In the genomic region with DNA sequence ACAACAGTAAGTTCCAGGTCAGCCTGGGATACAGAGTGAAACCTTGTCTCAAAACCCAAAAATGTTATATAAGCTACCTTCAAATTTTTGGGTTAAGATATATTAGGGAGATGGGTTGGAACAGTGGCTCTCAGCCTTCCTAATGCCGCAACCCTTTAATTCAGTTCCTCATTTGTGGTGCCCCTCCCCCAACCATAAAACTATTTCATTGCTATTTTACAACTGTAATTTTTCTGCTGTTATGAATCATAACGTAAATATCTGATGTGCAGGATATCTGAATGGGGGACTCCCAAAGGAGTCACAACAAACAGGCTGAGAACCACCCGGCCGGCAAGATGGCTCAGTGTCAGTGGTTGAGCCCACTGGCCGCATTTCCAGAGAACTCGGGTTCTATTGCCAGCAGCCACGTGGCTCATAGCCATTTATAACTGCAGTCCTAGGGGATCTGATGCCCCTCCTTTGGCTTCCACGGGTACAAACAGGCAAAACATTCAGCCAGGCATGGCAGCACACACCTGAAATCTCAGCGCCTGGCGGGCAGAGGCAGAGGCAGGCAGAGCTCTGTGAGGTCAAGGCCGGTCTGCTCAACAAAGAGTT, we compare ENCODE assay signal across 12 mouse cellular contexts. TPM values are rescaled to one million over a fixed set of nuclear protein-coding genes. Genes with fewer than 3 reads are reported as not detected.
DNase-seq lines count a peak whose midpoint lies in the region; ATAC-seq and TF ChIP-seq lines count a peak whose summit lies in the region.
"Had no signal": no experiment of that assay in that cellular context is flagged by ENCODE, and none has a peak within 500 bp of the region (broad histone marks: within the 10 kb centered on the region; RNA-seq: fewer than 3 reads in every experiment).

No protein-coding gene starts in this region.

- peak; percentile 32 for DNase-seq in adrenal gland, postnatal 14 days
- DNase-seq in adrenal gland, adult 18-20 months (ENCODE audit: low spot score in 2 of 2) = no peak
- peak; percentile 31 for DNase-seq in kidney, postnatal 0 days (ENCODE audit: low spot score)
- no peak for DNase-seq in kidney, postnatal 10 days
- DNase-seq in Muller cell, postnatal 12 days (ENCODE audit: inconsistent ontology term) = peak; percentile 20
- DNase-seq in thymus, postnatal 10 days (ENCODE audit: low spot score in 2 of 2) = no peak
- no peak for DNase-seq in hindbrain, postnatal 0 days (ENCODE audit: low spot score)
- DNase-seq: gastrocnemius, postnatal 25 days; thymus, postnatal 25 days had no signal

- no peak overlapping the region for H3K4me3 ChIP-seq in kidney, postnatal 0 days (replicated peaks; ENCODE audit: low read depth, low read length)
- H3K4me3 ChIP-seq in macrophage (ENCODE audit: inconsistent target) = peak overlapping the region; percentile 4; the same call in 1 of the 2 replicates
- no peak overlapping the region for H3K4me3 ChIP-seq in hindbrain, postnatal 0 days (ENCODE audit: low read length)
- H3K4me3 ChIP-seq: embryonic facial prominence, embryonic 12.5 days had no signal

- no peaks in the 10 kb centered on the region for H3K4me1 ChIP-seq in kidney, postnatal 0 days (replicated peaks; ENCODE audit: insufficient read depth, low read length)
- H3K4me1 ChIP-seq in hindbrain, postnatal 0 days (ENCODE audit: insufficient read depth, low read length) = no peaks in the 10 kb centered on the region

- H3K36me3 ChIP-seq in kidney, postnatal 0 days (ENCODE audit: insufficient read depth, low read length) = no peaks in the 10 kb centered on the region
- no peaks in the 10 kb centered on the region for H3K36me3 ChIP-seq in macrophage (ENCODE audit: inconsistent target)
- H3K36me3 ChIP-seq in hindbrain, postnatal 0 days (ENCODE audit: insufficient read depth, low read length) = no peaks in the 10 kb centered on the region
- H3K36me3 ChIP-seq: embryonic facial prominence, embryonic 12.5 days had no signal

- WGBS in kidney, postnatal 0 days = 67% methylated on average over 11 of the region's 11 CpGs
- 33% methylated on average over 11 of the region's 11 CpGs for WGBS in macrophage (ENCODE audit: missing documents)
- 64% methylated on average over 11 of the region's 11 CpGs for WGBS in hindbrain, postnatal 0 days

- no peak for ATAC-seq in kidney, postnatal 0 days (replicated peaks; ENCODE audit: low FRiP score, low read depth)
- no peak for ATAC-seq in hindbrain, postnatal 0 days

- no peak for TF ChIP-seq CTCF in kidney, postnatal 0 days (IDR thresholded peaks at IDR 0.05; ENCODE audit: low read depth)
- TF ChIP-seq CTCF in hindbrain, postnatal 0 days (IDR thresholded peaks at IDR 0.05; ENCODE audit: low read depth) = no peak

- peaks cover 93% of the 10 kb centered on the region for H3K79me2 ChIP-seq in macrophage (ENCODE audit: inconsistent target)

- no peak overlapping the region for H3K9ac ChIP-seq in kidney, postnatal 0 days (ENCODE audit: low read depth, low read length)
- no peak overlapping the region for H3K9ac ChIP-seq in hindbrain, postnatal 0 days (replicated peaks; ENCODE audit: low read length)
- H3K9ac ChIP-seq: embryonic facial prominence, embryonic 12.5 days had no signal

- no peak overlapping the region for H3K27ac ChIP-seq in kidney, postnatal 0 days
- peak overlapping the region; percentile 15; the same call in 1 of the 2 replicates for H3K27ac ChIP-seq in macrophage
- no peak overlapping the region for H3K27ac ChIP-seq in hindbrain, postnatal 0 days
- H3K27ac ChIP-seq: embryonic facial prominence, embryonic 12.5 days had no signal

- H3K4me2 ChIP-seq in kidney, postnatal 0 days (ENCODE audit: low read length) = no peak overlapping the region
- no peak overlapping the region for H3K4me2 ChIP-seq in hindbrain, postnatal 0 days (ENCODE audit: low read depth, low read length)
- H3K4me2 ChIP-seq: embryonic facial prominence, embryonic 12.5 days; midbrain, embryonic 11.5 days had no signal

- no peaks in the 10 kb centered on the region for H3K27me3 ChIP-seq in kidney, postnatal 0 days (ENCODE audit: insufficient read depth, low read length)
- H3K27me3 ChIP-seq in hindbrain, postnatal 0 days (ENCODE audit: insufficient read depth, low read length) = no peaks in the 10 kb centered on the region
- H3K27me3 ChIP-seq: embryonic facial prominence, embryonic 12.5 days had no signal

- H3K9me3 ChIP-seq in kidney, postnatal 0 days (replicated peaks; ENCODE audit: low read length) = no peaks in the 10 kb centered on the region
- no peaks in the 10 kb centered on the region for H3K9me3 ChIP-seq in hindbrain, postnatal 0 days (ENCODE audit: low read length)
- H3K9me3 ChIP-seq: embryonic facial prominence, embryonic 12.5 days had no signal

RNA-seq across cellular contexts. Expression of gene Sprtn, which starts 24.9 kb away (rescaled TPM):
- 20.1 and 21.3 TPM in 2 replicates for total RNA-seq in adrenal gland, postnatal 14 days (2021)
- total RNA-seq in adrenal gland, adult 18-20 months (2021) = 10 to 100 TPM; 18.9 to 19.3 TPM
- polyA plus RNA-seq in kidney, postnatal 0 days (2015; fragmentation: Nextera tagmentation; extraction: Ambion mirVana) = 7.9 and 8.3 TPM in 2 replicates
- 10 to 100 TPM in 25 of 26 experiments, 1 to 10 TPM in 1; 9.3 to 47.1 (median 27.5) TPM for total RNA-seq in macrophage (2018; cell fraction: chromatin; rRNA removed)
- total RNA-seq in macrophage (2018; cell fraction: cytosol; rRNA removed) = 10 to 100 TPM; 11.4 to 19.2 (median 15.5) TPM
- total RNA-seq in macrophage (2018; cell fraction: nucleus; rRNA removed) = 10 to 100 TPM; 13.0 to 38.1 (median 27.0) TPM
- polyA plus RNA-seq in macrophage (2018) = 11.4 to 15.2 TPM (median 12.6 TPM) in 3 replicates
- total RNA-seq in hindbrain, postnatal 0 days (2014; rRNA removed) = 10.6 and 11.6 TPM in 2 replicates
- 5.8 and 6.0 TPM in 2 replicates for polyA plus RNA-seq in hindbrain, postnatal 0 days (2015; fragmentation: Nextera tagmentation; extraction: Ambion mirVana)

RNA-seq across cellular contexts. Expression of gene Exoc8, which starts 25.1 kb away (rescaled TPM):
- 21.5 and 23.8 TPM in 2 replicates for total RNA-seq in adrenal gland, postnatal 14 days (2021)
- total RNA-seq in adrenal gland, adult 18-20 months (2021) = 10 to 100 TPM; 23.1 to 25.2 TPM
- polyA plus RNA-seq in kidney, postnatal 0 days (2015; fragmentation: Nextera tagmentation; extraction: Ambion mirVana) = 5.6 and 6.1 TPM in 2 replicates
- total RNA-seq in macrophage (2018; cell fraction: chromatin; rRNA removed) = 10 to 100 TPM in 17 of 26 experiments, 1 to 10 TPM in 9; 1.6 to 28.9 (median 11.0) TPM
- 10 to 100 TPM; 10.7 to 27.2 (median 17.8) TPM for total RNA-seq in macrophage (2018; cell fraction: cytosol; rRNA removed)
- total RNA-seq in macrophage (2018; cell fraction: nucleus; rRNA removed) = 10 to 100 TPM in 24 of 26 experiments, 1 to 10 TPM in 2; 8.6 to 32.9 (median 17.3) TPM
- 8.3 to 14.5 TPM (median 12.6 TPM) in 3 replicates for polyA plus RNA-seq in macrophage (2018)
- 28.3 and 36.8 TPM in 2 replicates for total RNA-seq in hindbrain, postnatal 0 days (2014; rRNA removed)
- 10.8 and 10.9 TPM in 2 replicates for polyA plus RNA-seq in hindbrain, postnatal 0 days (2015; fragmentation: Nextera tagmentation; extraction: Ambion mirVana)

RNA-seq across cellular contexts. Expression of gene Egln1, which starts 26.5 kb away (rescaled TPM):
- 63.4 and 77.1 TPM in 2 replicates for total RNA-seq in adrenal gland, postnatal 14 days (2021)
- 10 to 100 TPM; 70.9 to 90.0 TPM for total RNA-seq in adrenal gland, adult 18-20 months (2021)
- polyA plus RNA-seq in kidney, postnatal 0 days (2015; fragmentation: Nextera tagmentation; extraction: Ambion mirVana) = 9.4 and 9.5 TPM in 2 replicates
- total RNA-seq in macrophage (2018; cell fraction: chromatin; rRNA removed) = 1 to 10 TPM in 21 of 26 experiments, under 1 TPM in 5; 0.66 to 8.2 (median 4.0) TPM
- 10 to 100 TPM; 10.2 to 26.2 (median 15.4) TPM for total RNA-seq in macrophage (2018; cell fraction: cytosol; rRNA removed)
- 10 to 100 TPM in 11 of 26 experiments, 1 to 10 TPM in 15; 4.6 to 20.1 (median 9.1) TPM for total RNA-seq in macrophage (2018; cell fraction: nucleus; rRNA removed)
- polyA plus RNA-seq in macrophage (2018) = 16.9 to 25.1 TPM (median 21.7 TPM) in 3 replicates
- 41.6 and 45.1 TPM in 2 replicates for total RNA-seq in hindbrain, postnatal 0 days (2014; rRNA removed)
- polyA plus RNA-seq in hindbrain, postnatal 0 days (2015; fragmentation: Nextera tagmentation; extraction: Ambion mirVana) = 13.5 and 14.1 TPM in 2 replicates

RNA-seq across cellular contexts. Expression of gene 2810004N23Rik, which starts 59.7 kb away (rescaled TPM):
- 27.0 and 29.8 TPM in 2 replicates for total RNA-seq in adrenal gland, postnatal 14 days (2021)
- total RNA-seq in adrenal gland, adult 18-20 months (2021) = 10 to 100 TPM; 22.8 to 28.4 TPM
- 33.3 and 36.6 TPM in 2 replicates for polyA plus RNA-seq in kidney, postnatal 0 days (2015; fragmentation: Nextera tagmentation; extraction: Ambion mirVana)
- 10 to 100 TPM in 14 of 26 experiments, 1 to 10 TPM in 12; 3.5 to 31.7 (median 11.6) TPM for total RNA-seq in macrophage (2018; cell fraction: chromatin; rRNA removed)
- 10 to 100 TPM in 21 of 26 experiments, 1 to 10 TPM in 5; 7.1 to 16.9 (median 12.5) TPM for total RNA-seq in macrophage (2018; cell fraction: cytosol; rRNA removed)
- 10 to 100 TPM in 12 of 26 experiments, 1 to 10 TPM in 14; 4.6 to 30.9 (median 7.7) TPM for total RNA-seq in macrophage (2018; cell fraction: nucleus; rRNA removed)
- 11.3 to 24.7 TPM (median 17.6 TPM) in 3 replicates for polyA plus RNA-seq in macrophage (2018)
- 22.8 and 26.6 TPM in 2 replicates for total RNA-seq in hindbrain, postnatal 0 days (2014; rRNA removed)
- polyA plus RNA-seq in hindbrain, postnatal 0 days (2015; fragmentation: Nextera tagmentation; extraction: Ambion mirVana) = 21.4 and 21.8 TPM in 2 replicates

RNA-seq across cellular contexts. Expression of gene Gnpat, which starts 59.8 kb away (rescaled TPM):
- total RNA-seq in adrenal gland, postnatal 14 days (2021) = 120 and 127 TPM in 2 replicates
- total RNA-seq in adrenal gland, adult 18-20 months (2021) = 100 to 1,000 TPM in 1 of 2 experiments, 10 to 100 TPM in 1; 94.9 to 110 TPM
- 74.8 and 83.5 TPM in 2 replicates for polyA plus RNA-seq in kidney, postnatal 0 days (2015; fragmentation: Nextera tagmentation; extraction: Ambion mirVana)
- total RNA-seq in macrophage (2018; cell fraction: chromatin; rRNA removed) = 10 to 100 TPM; 13.0 to 86.1 (median 52.1) TPM
- 10 to 100 TPM; 18.8 to 41.4 (median 26.3) TPM for total RNA-seq in macrophage (2018; cell fraction: cytosol; rRNA removed)
- total RNA-seq in macrophage (2018; cell fraction: nucleus; rRNA removed) = 10 to 100 TPM; 15.4 to 64.8 (median 37.3) TPM
- 34.0 to 66.4 TPM (median 41.8 TPM) in 3 replicates for polyA plus RNA-seq in macrophage (2018)
- 40.0 and 47.2 TPM in 2 replicates for total RNA-seq in hindbrain, postnatal 0 days (2014; rRNA removed)
- 53.5 and 55.8 TPM in 2 replicates for polyA plus RNA-seq in hindbrain, postnatal 0 days (2015; fragmentation: Nextera tagmentation; extraction: Ambion mirVana)

Comparison
In these comparisons a context has a peak if more than half of its experiments do, and no peak if none do; other contexts are left out.
1. DNase-seq: peak in adrenal gland, postnatal 14 days (single experiment), kidney, postnatal 0 days (single experiment) and Muller cell, postnatal 12 days (single experiment); none in adrenal gland, adult 18-20 months (0 of 2), kidney, postnatal 10 days (single experiment), thymus, postnatal 10 days (0 of 2) and hindbrain, postnatal 0 days (single experiment).